Mouse (Mus musculus) ES-Bruce4 (cell line): ENCODE results near the gene Olfr65.

ENCODE experiments used
- CTCF ChIP-seq: IDR thresholded peaks from one replicate; pipeline ENCODE4 v1.8.1; 2011; ENCODE audit warnings: low read depth, low read length
- EP300 ChIP-seq: IDR thresholded peaks from 2 replicates; pipeline ENCODE4 v1.6.1; 2011; ENCODE audit warnings: low read depth, low read length; ENCODE audit not compliant: insufficient read depth

DNA sequence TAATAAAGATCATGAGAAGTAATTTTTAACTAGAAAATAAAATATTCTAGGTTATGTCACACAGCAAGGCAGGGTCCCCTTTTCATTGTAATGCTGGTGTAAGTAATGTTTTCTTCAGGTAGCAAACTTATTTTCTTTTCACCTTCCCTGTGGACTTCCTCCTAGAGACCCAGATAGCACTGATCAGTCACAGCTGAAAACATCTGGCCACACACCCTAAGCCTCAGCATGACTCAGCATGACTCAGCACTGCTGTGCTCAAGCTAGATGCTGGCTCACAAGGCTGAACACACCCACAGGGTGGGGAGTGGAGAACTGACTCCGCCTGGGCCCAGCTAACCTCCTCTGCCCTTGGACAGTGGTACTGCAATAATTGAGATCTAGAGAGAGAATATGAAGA is 42.4 kb upstream of the Olfr65 start:
- TF ChIP-seq CTCF (no peak), EP300 (peak; percentile 97)
